Mouse (Mus musculus) layer of hippocampus, postnatal 10 days (tissue): ENCODE data around the gene Mif4gd. TPM values are rescaled to one million over a fixed set of nuclear protein-coding genes. Genes with fewer than 3 reads are reported as not detected.

Experiments used
- DNase-seq, 2 experiments: peaks; one replicate each; pipeline ENCODE4 v3.0.0; 2021; ENCODE audit warnings: low spot score in 2 of 2
- total RNA-seq, 2 experiments: library from RNA; stranded (reverse); gene quantifications; 2 replicates each; pipeline ENCODE4 v1.2.3; 2021

The Mif4gd gene
- total RNA-seq, 2 experiments from 2014 or later = 19.4 to 19.7 TPM

DNA sequence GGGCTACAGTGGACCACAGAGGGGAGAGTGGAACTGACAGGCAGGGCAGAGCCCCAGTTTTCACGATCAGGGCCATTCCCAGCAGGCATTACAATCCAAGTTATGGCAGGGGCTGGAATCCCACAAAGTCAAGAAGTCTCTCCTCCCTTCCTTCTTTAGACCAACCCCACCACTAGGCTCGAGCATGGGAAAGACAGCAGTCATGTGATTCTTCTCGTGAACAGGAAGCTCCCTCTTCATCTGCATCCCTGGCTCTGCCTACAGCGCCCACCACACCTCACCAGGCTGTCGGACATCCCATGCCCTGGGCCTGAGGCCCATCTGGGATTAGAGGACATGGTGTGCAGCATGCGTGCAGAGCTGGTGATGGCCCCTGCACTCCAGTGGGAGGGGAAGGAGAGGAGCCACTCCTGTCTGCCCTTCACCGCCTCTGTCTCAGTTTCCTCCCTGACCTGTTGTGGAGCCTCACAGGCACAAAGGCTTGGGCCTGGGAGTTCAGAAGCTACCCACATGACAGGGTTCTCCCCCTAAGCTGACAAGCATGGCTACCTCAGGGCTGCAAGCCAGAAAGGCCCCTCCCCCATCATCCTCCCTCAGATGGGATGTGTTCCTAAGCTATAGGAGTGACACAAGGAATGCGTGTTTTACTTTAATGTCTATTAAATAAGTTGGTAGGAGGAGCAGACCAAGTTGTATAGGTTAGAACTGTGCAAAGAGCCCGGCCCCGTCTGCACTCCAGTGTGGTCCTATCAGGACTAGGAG, 1.8 kb upstream of the Mif4gd start:
- DNase-seq = no peak

DNA sequence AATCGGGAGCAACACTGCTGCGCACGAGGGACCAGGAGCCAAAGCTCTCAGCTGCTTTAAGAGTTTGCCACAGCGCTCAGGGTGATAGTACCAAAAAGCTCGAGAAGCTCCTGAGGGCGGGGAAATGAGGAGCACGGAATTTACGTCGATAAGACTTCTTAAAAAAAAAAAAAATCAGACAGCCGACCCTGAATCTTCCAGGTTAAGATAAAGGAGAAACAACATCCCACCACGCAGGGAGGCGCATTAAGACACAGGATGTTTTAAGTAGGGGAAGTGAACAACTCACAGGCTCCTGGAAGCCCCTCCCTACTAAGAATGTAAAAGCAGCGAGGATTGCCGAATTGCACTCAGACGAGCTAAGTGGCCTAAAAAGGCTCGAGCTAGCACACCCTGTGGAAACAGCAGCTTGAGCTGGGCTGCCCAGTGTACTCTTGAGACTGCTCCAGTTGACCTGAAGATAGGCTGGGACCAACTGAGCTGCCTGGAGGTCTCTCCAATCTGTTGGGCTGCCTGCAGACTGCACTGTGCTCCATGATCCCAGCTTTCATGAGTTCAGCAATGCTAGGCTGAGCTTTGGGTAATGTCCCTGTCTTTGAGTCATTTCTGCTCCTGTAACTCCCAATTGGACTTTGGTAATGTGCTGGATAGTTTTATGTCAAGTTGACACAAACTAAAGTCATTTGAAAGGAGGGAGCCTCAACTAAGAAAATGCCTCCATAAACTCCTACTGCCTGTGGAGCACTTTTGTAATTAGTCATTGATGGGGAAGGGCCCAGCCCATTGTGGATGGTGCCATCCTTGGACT, 573 bp upstream of the Mif4gd start:
- no peak for DNase-seq

GRCm38 (mm10) chr11:115612059-115612409, 735 bp downstream of the Mif4gd start:
- DNase-seq = peak; percentile 76 to 79

- no peak for DNase-seq
Measured at GRCm38 (mm10) chr11:115611173-115611572, 1.6 kb downstream of the Mif4gd start.

DNA sequence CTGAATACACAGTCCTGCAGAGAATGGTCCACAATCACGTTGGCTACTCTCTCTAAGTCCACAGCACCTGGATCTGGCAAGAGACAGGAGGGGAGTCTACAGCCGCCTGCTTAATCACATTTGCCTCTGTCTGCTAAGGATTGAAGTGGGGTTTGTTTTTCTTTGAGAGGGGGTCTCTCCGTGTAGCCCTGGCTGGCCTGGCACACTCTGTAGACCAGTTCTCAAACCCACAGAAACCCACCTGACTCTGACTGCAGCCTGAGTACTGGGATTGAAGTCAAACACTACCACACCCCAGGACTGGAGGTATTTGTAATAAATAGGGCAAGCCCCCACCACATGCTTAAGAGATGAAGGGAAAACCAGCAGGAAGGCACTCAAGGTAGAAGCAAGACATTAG, 3.2 kb downstream of the Mif4gd start:
- no peak for DNase-seq

DNA sequence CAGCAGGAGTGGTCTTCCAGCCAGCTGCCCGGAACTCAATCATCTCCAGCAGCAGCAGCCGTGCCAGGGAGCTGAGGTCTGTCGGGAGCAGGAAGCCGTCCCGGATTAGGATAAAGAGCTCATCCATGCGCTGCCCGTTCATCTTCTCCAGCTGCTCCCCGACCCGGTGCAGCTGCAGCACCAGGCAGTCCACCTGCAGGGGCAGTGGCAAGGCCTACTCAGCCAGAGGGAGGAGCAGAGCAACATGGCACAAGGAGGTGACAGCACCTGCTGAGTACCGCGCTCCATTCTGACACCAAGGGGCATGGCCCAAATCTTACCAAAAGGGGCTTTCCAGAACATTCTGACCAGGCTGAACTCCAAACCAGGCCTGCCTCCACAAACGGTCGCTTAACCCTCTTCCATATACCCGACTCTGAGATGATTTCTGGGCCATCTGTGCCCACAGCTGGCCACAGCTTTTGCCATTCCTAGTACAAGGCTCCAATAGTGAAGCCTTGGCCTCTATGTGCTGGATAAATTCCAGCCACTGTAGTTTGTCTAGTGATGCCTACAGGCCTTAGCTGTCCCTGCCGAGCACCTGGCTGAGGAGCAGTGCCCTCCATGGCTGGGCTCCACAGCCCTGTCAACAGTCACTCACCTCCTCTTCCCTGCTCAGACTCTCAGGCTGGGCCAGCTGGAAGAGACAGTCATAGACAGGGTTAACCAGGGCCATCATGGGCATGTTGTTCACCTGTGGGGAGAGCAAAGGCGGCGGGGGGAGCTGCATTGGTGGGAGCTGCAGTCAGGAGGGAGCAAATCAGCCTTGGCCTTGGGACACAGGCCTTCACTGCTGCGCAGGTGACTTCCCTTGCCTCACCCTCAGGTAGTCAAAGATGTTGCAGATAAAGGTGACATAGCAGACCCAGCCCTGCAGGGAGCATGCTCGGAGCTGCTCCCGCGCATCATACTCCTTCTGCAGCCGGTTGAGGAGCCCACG, 4.1 kb downstream of the Mif4gd start:
- peak; percentile 51 to 59 for DNase-seq

DNA sequence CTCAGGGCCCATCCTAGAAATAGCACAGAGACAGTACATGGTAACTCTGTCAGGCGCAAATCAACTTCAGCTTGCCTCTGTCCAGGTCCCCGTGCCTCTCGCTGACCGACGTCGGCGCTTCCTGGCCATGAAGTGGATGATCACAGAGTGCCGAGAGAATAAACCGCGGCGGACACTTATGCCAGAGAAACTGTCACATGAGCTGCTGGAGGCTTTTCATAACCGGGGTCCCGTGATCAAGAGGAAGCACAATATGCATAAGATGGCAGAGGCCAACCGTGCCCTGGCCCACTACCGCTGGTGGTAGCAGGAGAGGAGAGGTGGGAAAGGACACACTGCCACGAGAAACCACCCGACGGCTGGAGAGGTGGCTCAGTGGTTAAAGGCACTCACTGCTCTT, 6.0 kb downstream of the Mif4gd start:
- no peak for DNase-seq

- no peak for DNase-seq
Measured at GRCm38 (mm10) chr11:115604304-115604696, 8.5 kb downstream of the Mif4gd start.

DNA sequence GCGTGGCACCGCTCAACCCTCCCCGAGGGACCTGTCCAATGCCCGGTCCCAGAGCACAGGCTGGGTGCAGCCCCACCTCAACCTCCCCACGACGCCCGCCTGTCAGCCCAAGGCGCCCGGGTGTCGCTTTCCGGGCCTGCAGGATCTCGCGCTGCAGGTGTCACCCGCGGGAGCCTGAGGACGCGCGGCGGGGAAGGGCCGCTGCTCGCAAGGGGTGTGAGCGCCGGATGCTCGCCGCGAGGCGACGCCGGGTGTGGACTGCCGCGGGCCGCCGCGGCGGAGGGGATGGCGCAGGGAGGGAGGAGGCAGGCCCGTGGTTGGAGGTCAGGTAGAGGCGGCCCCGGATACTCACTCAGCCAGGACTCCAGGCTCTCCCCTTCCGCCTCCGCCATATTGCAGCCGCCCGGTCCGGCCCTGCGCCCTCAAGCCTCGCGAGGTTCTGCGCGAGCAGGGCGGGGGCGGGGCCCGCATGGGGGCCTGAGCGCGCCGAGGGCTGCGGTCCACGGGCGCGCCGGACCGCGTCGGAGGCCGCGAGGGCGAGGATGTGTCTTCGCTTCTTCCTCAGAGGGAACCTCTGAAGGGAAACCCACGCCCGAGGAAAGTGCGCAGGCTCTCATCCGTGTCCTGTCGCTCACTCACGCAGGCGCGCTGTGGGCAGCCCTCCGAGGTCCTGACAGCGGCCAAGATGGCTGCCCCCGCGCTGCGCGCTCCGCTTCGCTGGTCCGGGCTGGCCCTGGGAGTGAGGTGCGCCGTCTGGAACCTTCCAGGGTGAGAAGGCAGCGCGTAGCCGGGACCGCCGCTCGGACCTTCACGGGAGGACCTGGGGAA, 9.1 kb downstream of the Mif4gd start, which contains the start of the genes Mrps7 and Gga3:
Gene Mrps7 (plus strand): TSS at position 450 of the 828 bp plus-strand sequence.
Gene Gga3 (minus strand): TSS at position 576 of the 828 bp plus-strand sequence.
- DNase-seq = peak; percentile 89 to 93

DNA sequence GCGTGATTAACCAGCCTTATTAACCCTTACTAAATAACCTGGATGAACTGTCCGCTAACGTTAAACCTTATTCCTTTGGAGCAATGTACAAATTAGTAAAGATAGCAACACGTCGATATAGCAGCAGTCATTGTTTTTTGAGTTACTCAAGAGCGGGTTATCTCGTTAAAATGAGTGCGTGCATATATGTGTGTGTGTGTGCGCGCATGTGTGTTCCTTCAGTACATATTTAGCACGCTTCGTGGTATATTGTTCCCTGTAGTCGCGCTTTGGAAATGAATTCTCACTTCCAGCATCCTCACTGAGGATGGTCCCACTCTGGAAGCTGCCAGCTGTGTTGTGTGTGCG, 9.7 kb downstream of the Mif4gd start:
- DNase-seq = no peak

GRCm38 (mm10) chr11:115601174-115601573, 11.6 kb downstream of the Mif4gd start:
- no peak for DNase-seq

DNA sequence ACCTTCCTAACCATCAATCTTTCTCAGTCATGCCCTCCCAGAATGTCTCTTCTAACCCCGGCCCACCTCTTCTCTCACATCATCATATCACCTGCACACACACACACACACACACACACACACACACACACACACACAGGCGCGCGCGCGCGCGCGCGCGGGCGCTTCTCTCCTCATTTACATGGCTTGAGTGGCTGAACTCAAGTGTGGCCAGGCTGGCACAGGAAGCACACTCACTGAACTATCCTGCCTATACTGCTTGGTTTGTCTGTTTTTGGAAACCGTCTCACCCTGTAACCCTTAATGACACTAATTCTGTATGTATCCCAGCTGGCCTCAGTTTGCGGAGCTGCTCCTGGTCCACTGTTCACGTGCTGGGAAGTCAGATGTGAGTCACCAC, 12.0 kb downstream of the Mif4gd start:
- no peak for DNase-seq

- no peak for DNase-seq
Measured at GRCm38 (mm10) chr11:115599722-115600121, 13.0 kb downstream of the Mif4gd start.

GRCm38 (mm10) chr11:115598309-115598708, 14.5 kb downstream of the Mif4gd start:
- DNase-seq = no peak

DNA sequence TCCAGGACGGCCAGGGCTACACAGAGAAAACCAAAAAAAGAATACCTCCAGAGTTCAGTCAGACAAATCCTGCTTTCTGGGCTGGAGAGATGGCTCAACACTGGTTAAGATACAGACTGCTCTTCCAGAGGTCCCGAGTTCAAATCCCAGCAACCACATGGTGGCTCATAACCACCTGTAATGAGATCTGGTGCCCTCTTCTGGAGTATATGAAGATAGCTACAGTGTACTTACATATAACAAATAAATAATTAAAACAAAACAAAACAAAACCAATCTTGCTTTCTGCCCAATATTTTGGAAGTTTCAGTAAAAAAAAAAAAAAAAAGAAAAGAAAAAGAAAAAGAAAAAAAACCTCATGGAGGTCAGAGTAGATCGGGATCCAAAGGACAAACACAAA, 17.6 kb downstream of the Mif4gd start:
- DNase-seq = no peak

DNA sequence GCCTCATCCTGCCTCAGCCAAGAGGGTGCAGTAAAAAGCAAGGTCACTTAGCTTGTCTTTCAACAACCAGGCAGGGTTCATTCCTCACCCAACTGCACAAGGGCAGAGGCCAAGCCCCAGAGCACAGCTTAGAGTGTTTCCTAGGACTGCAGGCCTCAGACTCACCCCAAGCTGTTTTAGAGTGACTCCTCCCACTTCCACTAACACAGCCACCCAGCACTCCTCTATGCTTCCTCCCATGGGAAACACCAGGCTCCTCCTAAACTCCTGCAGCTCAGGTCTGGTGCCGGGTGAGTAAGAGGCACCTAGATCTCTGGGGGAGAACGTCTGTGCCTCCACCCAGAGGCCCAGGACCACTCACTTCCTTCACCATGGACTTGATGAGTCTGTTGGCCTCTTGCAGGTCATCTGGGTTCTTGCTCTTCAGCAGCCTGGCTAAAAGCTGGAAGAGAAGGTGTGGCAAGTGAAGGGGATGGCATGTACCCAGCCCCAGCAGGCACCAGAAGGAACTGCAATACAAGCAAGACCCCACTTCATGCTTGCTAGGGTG, 22.2 kb downstream of the Mif4gd start:
- DNase-seq = no peak

GRCm38 (mm10) chr11:115587984-115588383, 24.8 kb downstream of the Mif4gd start:
- DNase-seq = no peak

- DNase-seq = no peak
Measured at GRCm38 (mm10) chr11:115586403-115586802, 26.4 kb downstream of the Mif4gd start.

GRCm38 (mm10) chr11:115585573-115586100, 27.1 kb downstream of the Mif4gd start:
- no peak for DNase-seq
